Mouse (Mus musculus) left cerebral cortex, postnatal 36 days (tissue): ENCODE results near the gene Muc5b. TPM values are rescaled to one million over a fixed set of nuclear protein-coding genes. Genes with fewer than 3 reads are reported as not detected.
"Not testable (repeated sequence)": the region's sequence is repeated elsewhere in the genome, so short reads cannot be mapped to it uniquely, and the experiment has no call there.

ENCODE experiments used
- DNase-seq, 2 experiments: peaks; one replicate each; pipeline ENCODE4 v3.0.0; 2021 to 2022; ENCODE audit warnings: low spot score in 2 of 2, mixed read lengths in 1 of 2
- intact Hi-C: fragments of 180-260 bp; cut with DNase I; formaldehyde crosslinking; loops from one replicate; pipeline ENCODE4 v1.15.1; 2025
- total RNA-seq, 2 experiments: library from RNA; stranded (reverse); gene quantifications; 2 replicates each; pipeline ENCODE4 v1.2.3; 2021

Gene Muc5b
- not detected for total RNA-seq

GRCm38 (mm10) chr7:141838779-141839178 lies at the start of gene Muc5b:
Muc5b (plus strand) TSS chr7:141839070.
- DNase-seq, result no peak
- intact Hi-C loops, result no loop called here

GRCm38 (mm10) chr7:141794251-141794650 lies 44.6 kb upstream of the Muc5b start:
- intact Hi-C loops, result no loop called here
- DNase-seq, result no peak

GRCm38 (mm10) chr7:141803206-141803605 lies 35.7 kb upstream of the Muc5b start:
- no peak for DNase-seq
- intact Hi-C loops, result no loop called here

- DNase-seq, result peak; percentile 67 to 80
- intact Hi-C loops, result no loop called here
Measured at GRCm38 (mm10) chr7:141805384-141805783, 33.5 kb upstream of the Muc5b start.

GRCm38 (mm10) chr7:141807823-141808222 lies 31.0 kb upstream of the Muc5b start:
- DNase-seq, intact Hi-C loops: not testable (repeated sequence)

- intact Hi-C loops, DNase-seq: not testable (repeated sequence)
Measured at GRCm38 (mm10) chr7:141809933-141810332, 28.9 kb upstream of the Muc5b start.

- no peak for DNase-seq
- intact Hi-C loops, result no loop called here
Measured at GRCm38 (mm10) chr7:141813321-141813720, 25.5 kb upstream of the Muc5b start.

- DNase-seq, result no peak
- intact Hi-C loops, result no loop called here
Measured at GRCm38 (mm10) chr7:141815361-141815760, 23.5 kb upstream of the Muc5b start.

- intact Hi-C loops, result no loop called here
- no peak for DNase-seq
Measured at GRCm38 (mm10) chr7:141817355-141818075, 21.4 kb upstream of the Muc5b start.

- intact Hi-C loops, result no loop called here
- no peak for DNase-seq
Measured at GRCm38 (mm10) chr7:141818267-141818666, 20.6 kb upstream of the Muc5b start.

- intact Hi-C loops, result no loop called here
- DNase-seq, result no peak
Measured at GRCm38 (mm10) chr7:141822582-141823261, 16.1 kb upstream of the Muc5b start.

GRCm38 (mm10) chr7:141823699-141824098 lies 15.2 kb upstream of the Muc5b start:
- intact Hi-C loops, result no loop called here
- no peak for DNase-seq

GRCm38 (mm10) chr7:141824398-141824797 lies 14.5 kb upstream of the Muc5b start:
- DNase-seq, result no peak
- intact Hi-C loops, result no loop called here

GRCm38 (mm10) chr7:141835941-141836340 lies 2.9 kb upstream of the Muc5b start:
- no peak for DNase-seq
- intact Hi-C loops, result no loop called here

- DNase-seq, result no peak
- intact Hi-C loops, result no loop called here
Measured at GRCm38 (mm10) chr7:141836423-141836822, 2.4 kb upstream of the Muc5b start.

- DNase-seq, result no peak
- intact Hi-C loops, result no loop called here
Measured at GRCm38 (mm10) chr7:141840354-141840753, 1.5 kb downstream of the Muc5b start.

GRCm38 (mm10) chr7:141861046-141861445 lies 22.2 kb downstream of the Muc5b start:
- no peak for DNase-seq
- intact Hi-C loops, result no loop called here

GRCm38 (mm10) chr7:141869644-141870043 lies 30.8 kb downstream of the Muc5b start:
- DNase-seq, result no peak
- intact Hi-C loops, result no loop called here

- DNase-seq, result no peak
- intact Hi-C loops, result no loop called here
Measured at GRCm38 (mm10) chr7:141870553-141870952, 31.7 kb downstream of the Muc5b start.

- no peak for DNase-seq
Measured at GRCm38 (mm10) chr7:141874891-141875290, 36.0 kb downstream of the Muc5b start.

GRCm38 (mm10) chr7:141878813-141879212 lies 39.9 kb downstream of the Muc5b start:
- no peak for DNase-seq
- intact Hi-C loops, result no loop called here

More at GRCm38 (mm10) chr7:141874891-141875290, 36.0 kb downstream of the Muc5b start:
- intact Hi-C loops, result no loop called here
